ENCODE assay signal across 8 mouse cellular contexts in the genomic region with DNA sequence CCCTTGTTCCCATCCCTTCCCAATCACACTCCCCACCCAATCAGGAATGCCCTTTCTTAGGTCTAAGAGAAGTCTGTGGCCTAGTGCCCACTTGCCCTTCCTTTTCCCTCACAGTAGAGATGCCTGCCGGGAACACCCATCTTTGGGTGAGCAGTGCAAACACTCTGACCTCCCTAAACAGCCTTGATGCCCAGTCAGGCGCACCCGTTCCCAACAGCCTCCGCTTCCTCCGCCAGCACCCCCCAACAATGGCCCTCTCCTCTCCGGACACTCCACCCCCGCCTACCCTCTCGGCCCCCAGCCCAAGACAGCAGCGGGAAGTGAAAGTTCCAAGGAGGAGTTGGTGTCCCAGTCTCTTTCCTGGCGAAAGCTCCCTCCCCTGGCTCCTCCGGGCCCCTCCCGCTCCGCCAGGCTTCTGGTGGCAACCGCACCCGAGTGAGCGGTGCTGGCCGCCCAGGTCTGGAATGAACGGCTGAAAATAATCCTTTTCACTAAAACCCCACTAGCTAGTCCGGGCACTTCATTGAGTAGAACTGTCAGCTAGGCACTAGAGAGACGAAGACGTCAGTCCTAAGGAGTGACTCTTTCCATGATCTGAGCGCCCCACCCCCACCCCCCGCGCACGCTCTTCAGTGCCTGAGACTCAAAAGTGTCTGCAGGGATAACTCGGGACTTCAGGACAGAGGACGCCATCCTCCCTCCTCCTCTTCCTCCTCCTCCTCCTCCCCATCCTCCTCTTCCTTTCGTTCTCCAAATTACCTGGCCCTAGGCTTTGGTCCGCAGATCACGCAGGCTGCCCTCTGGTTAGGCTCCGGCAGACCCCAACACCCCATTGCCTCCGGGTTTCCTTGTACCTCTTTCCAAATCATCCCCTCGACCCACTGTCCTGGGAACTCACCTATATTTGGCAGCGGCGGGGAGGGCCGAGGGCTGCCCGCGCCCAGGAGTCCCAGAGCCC. TPM values are rescaled to one million over a fixed set of nuclear protein-coding genes. Genes with fewer than 3 reads are reported as not detected.
A peak's percentile ranks its signal among the peaks of the same experiment; 100 is the strongest.
DNase-seq lines count a peak whose midpoint lies in the region; ATAC-seq and TF ChIP-seq lines count a peak whose summit lies in the region.

No protein-coding gene starts in this region.

- peak overlapping the region; percentile 78 for H3K9ac ChIP-seq in stomach, embryonic 16.5 days (ENCODE audit: low read length)

- WGBS in stomach, embryonic 16.5 days, result 2% methylated on average over 38 of the region's 38 CpGs

- peak overlapping the region; percentile 43 for H3K4me3 ChIP-seq in C2C12 (ENCODE audit: insufficient read depth, poor library complexity, severe bottlenecking)
- H3K4me3 ChIP-seq in stomach, embryonic 16.5 days (replicated peaks; ENCODE audit: low read length), result peak overlapping the region; percentile 81

- peak; percentile 38 for DNase-seq in MEL-GATA-1-ER (ENCODE audit: extremely low read depth, low read depth)
- peak; percentile 54 to 56 for DNase-seq in cerebellum, postnatal 25 days
- peak; percentile 70 to 84 for DNase-seq in heart, adult 9 months (ENCODE audit: low spot score in 2 of 2)
- DNase-seq in kidney, adult 8-10 months, result peak; percentile 48 to 50
- peak; percentile 72 for DNase-seq in lung, postnatal 14 days
- no peak for DNase-seq in layer of hippocampus, adult 8-10 months (ENCODE audit: low spot score in 2 of 2)

- H3K4me1 ChIP-seq in stomach, embryonic 16.5 days (ENCODE audit: control insufficient read depth, insufficient read depth, low read length), result 0 out of 2 replicates have a peak, but pooled peaks cover 6% of the 10 kb centered on the region

- no peaks in the 10 kb centered on the region for H3K79me3 ChIP-seq in C2C12 (ENCODE audit: low read depth)

- H3K9me3 ChIP-seq in stomach, embryonic 16.5 days (replicated peaks; ENCODE audit: control insufficient read depth, low read length), result no peaks in the 10 kb centered on the region

- peak overlapping the region; percentile 60 for H3K27ac ChIP-seq in stomach, embryonic 16.5 days (ENCODE audit: low read length)

- H3K27me3 ChIP-seq in C2C12 (ENCODE audit: control insufficient read depth, insufficient read depth, insufficient read length), result no peaks in the 10 kb centered on the region
- no peaks in the 10 kb centered on the region for H3K27me3 ChIP-seq in stomach, embryonic 16.5 days (ENCODE audit: control insufficient read depth, insufficient read depth, low read length)

- H3K4me2 ChIP-seq in stomach, embryonic 16.5 days (ENCODE audit: low read depth, low read length), result peak overlapping the region; percentile 96

- TF ChIP-seq CTCF in C2C12 (IDR thresholded peaks at IDR 0.05; ENCODE audit: control insufficient read depth, insufficient read depth, insufficient read length), result no peak

- H3K36me3 ChIP-seq in C2C12 (ENCODE audit: control insufficient read depth, insufficient read depth), result peaks cover 11% of the 10 kb centered on the region
- H3K36me3 ChIP-seq in stomach, embryonic 16.5 days (ENCODE audit: control insufficient read depth, insufficient read depth, low read length), result no peaks in the 10 kb centered on the region

- ATAC-seq in stomach, embryonic 16.5 days (ENCODE audit: insufficient read depth, low FRiP score), result peak; percentile 24

- H3ac ChIP-seq in C2C12 (ENCODE audit: control insufficient read depth, insufficient read length, low read depth), result peak overlapping the region; percentile 77

- no peaks in the 10 kb centered on the region for H3K79me2 ChIP-seq in C2C12 (ENCODE audit: control insufficient read depth, insufficient read depth)

TF ChIP-seq in C2C12, 6 proteins besides CTCF, POLR2A, EP300 and RAD21:
- TF ChIP-seq FOSL1 (IDR thresholded peaks at IDR 0.05; ENCODE audit: insufficient read depth, low read length, poor library complexity, severe bottlenecking) (no peak), MYOD1 (IDR thresholded peaks at IDR 0.05; ENCODE audit: control insufficient read depth, insufficient read length, low read depth) (no peak), CEBPB (IDR thresholded peaks at IDR 0.05; ENCODE audit: low read depth) (no peak), USF1 (IDR thresholded peaks at IDR 0.05; ENCODE audit: low read depth) (no peak), MYOG (IDR thresholded peaks at IDR 0.05; ENCODE audit: control insufficient read depth, extremely low read depth, insufficient read length) (no peak), MAX (IDR thresholded peaks at IDR 0.05) (no peak)
TF ChIP-seq in C2C12: peak in this region for 0.

RNA-seq across cellular contexts. Expression of a gene that starts 0.6 kb away (rescaled TPM):
- 60.2 TPM for polyA plus RNA-seq in C2C12 (2012; fragmentation: generic; extraction: Trizol)
- polyA plus RNA-seq in stomach, embryonic 16.5 days (2015; fragmentation: Nextera tagmentation; extraction: Ambion mirVana), result 61.1 and 69.5 TPM in 2 replicates
- total RNA-seq in layer of hippocampus, adult 8-10 months (2022), result 100 to 1,000 TPM; 129 to 141 (median 137) TPM

RNA-seq across cellular contexts. Expression of a gene that starts 11.4 kb away (rescaled TPM):
- 13.3 TPM for polyA plus RNA-seq in C2C12 (2012; fragmentation: generic; extraction: Trizol)
- 15.0 and 15.5 TPM in 2 replicates for polyA plus RNA-seq in stomach, embryonic 16.5 days (2015; fragmentation: Nextera tagmentation; extraction: Ambion mirVana)
- total RNA-seq in layer of hippocampus, adult 8-10 months (2022), result 1 to 10 TPM in 3 of 4 experiments, under 1 TPM in 1; 0.96 to 1.4 (median 1.1) TPM

RNA-seq across cellular contexts. Expression of a gene that starts 12.6 kb away (rescaled TPM):
- 0.01 TPM for polyA plus RNA-seq in C2C12 (2012; fragmentation: generic; extraction: Trizol)
- polyA plus RNA-seq in stomach, embryonic 16.5 days (2015; fragmentation: Nextera tagmentation; extraction: Ambion mirVana), result 0.45 and 0.49 TPM in 2 replicates
- total RNA-seq in layer of hippocampus, adult 8-10 months (2022), result under 1 TPM; 0.32 to 0.47 (median 0.39) TPM

RNA-seq across cellular contexts. Expression of a gene that starts 15.9 kb away (rescaled TPM):
- polyA plus RNA-seq in C2C12 (2012; fragmentation: generic; extraction: Trizol), result 0.20 TPM
- polyA plus RNA-seq in stomach, embryonic 16.5 days (2015; fragmentation: Nextera tagmentation; extraction: Ambion mirVana), result 0.70 and 0.89 TPM in 2 replicates
- under 1 TPM in 2 of 4 experiments, not detected in 2; 0.16 to 0.48 TPM for total RNA-seq in layer of hippocampus, adult 8-10 months (2022)

RNA-seq across cellular contexts. Expression of a gene that starts 26.4 kb away (rescaled TPM):
- polyA plus RNA-seq in C2C12 (2012; fragmentation: generic; extraction: Trizol), result 2.9 TPM
- polyA plus RNA-seq in stomach, embryonic 16.5 days (2015; fragmentation: Nextera tagmentation; extraction: Ambion mirVana), result 13.0 and 16.0 TPM in 2 replicates
- total RNA-seq in layer of hippocampus, adult 8-10 months (2022), result 10 to 100 TPM; 57.7 to 72.8 (median 60.8) TPM

Comparison
In these comparisons a context has a peak if more than half of its experiments do, and no peak if none do; other contexts are left out.
1. DNase-seq: peak in MEL-GATA-1-ER (single experiment), cerebellum, postnatal 25 days (2 of 2), heart, adult 9 months (2 of 2), kidney, adult 8-10 months (2 of 2) and lung, postnatal 14 days (single experiment); none in layer of hippocampus, adult 8-10 months (0 of 2).